Mouse (Mus musculus) B cell, adult 62 days (primary cell): ENCODE results near the gene Gm867. TPM values are rescaled to one million over a fixed set of nuclear protein-coding genes. Genes with fewer than 3 reads are reported as not detected.

ENCODE experiments used
- total RNA-seq: library from RNA; stranded (reverse); gene quantifications from 4 replicates; pipeline ENCODE4 v1.2.4, GENCODE M21; 2023

Gm867 gene
- total RNA-seq: not detected in 4 replicates

DNA sequence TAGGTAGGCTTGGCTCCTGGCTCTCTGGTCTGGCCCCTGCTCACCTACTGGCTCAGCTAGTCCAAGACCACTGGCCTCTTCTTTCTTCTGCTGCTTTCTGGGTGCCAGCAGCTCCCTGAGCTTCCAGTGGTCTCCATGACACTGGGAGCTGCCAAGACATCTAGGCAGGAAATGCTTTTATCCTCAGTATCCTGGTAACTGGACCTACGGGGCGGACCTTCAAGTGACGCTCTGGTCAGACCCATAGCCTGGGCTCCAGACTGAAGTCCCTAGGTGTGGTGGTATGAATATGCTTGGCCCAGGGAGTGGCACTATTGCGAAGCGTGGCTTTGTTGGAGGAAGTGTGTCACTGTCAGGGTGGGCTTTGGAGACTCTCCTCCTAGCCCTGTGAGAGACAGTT is at the start of gene Gm867:
Gm867 (minus strand) TSS at position 153 of the 400 bp plus-strand sequence.

DNA sequence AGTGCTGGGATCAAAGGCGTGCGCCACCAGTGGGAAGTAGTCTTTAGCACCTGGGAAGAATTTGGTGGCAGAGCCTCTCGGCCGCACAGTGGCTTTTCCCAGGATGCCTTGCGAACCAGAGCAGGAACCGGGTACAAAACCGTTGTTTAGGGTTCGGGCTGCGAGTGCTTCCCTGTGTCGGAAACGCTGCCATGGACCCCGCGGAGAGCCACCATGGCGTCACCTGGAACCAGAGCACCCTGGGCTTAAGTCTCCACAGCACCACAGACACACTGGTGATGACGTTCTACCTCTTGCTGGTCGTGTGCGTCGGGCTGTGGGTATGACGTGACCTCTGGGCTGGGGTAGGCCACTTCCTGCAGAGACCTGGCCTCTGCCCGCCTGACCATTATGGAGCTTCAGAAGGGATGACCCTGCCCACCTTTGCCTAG is 13.9 kb upstream of the Gm867 start, which contains the start of gene Gm5134:
Gm5134 (plus strand) TSS at position 134 of the 431 bp plus-strand sequence.

DNA sequence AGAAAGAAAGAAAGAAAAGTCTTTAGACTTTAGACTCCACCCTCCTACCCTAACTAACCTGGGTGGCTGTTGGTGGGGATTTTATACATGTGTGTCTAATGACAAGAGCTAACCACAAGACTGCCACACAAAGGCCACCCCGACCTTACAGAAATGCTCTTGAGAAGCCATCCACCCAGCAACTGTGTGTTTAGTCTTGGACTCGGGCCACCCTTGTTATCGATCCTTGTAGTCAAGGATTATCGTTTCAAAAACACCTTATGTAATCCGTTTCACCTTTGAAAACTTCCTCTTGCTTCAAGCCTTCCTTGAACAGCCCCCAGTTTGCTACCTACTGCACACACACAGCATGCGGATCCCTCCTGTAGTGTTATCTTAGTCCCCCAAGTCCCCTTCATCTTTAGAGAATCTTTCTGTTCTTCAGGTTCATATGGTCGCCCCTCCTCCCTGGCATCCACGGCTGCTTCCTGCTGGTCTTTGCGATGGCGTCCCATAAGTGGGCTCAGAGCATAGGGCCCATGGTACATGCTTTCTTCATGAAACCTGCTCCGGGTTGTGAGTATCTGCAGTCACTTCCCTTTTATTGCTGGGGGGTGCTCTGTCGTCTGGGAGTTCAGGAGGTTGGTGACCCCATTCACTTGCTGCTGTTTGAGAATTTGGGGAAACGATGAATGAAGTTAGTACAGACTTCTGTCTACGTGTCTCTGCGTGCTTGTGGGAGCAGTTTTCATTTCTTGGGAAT is 2.4 kb upstream of the Gm867 start, which contains the start of gene Vpreb3:
Vpreb3 (plus strand) TSS at position 322 of the 742 bp plus-strand sequence.

GRCm38 (mm10) chr10:75935680-75936541 is 4.6 kb downstream of the Gm867 start, which contains the start of gene Mmp11:
Mmp11 (minus strand) TSS chr10:75936496.

DNA sequence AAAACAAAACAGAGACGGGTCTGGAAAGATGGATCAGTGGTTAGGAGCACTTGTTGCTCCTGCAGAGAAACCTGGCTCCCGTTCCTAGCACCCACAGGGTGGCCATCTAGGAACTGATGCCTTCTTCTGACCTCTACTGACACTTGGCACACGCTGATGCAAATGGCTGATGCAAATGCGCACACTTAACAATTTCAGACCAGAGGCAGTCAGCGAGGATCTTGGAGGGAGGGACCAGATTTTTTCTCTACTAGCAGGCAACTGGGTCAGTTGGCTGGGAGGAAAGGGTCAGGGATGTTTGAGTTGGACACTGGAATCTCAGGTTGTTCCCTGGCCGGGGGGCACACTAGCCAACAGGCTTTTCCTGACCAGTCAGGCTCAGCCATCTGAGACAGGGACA is 7.6 kb downstream of the Gm867 start, which contains the start of gene Chchd10:
Chchd10 (plus strand) TSS at position 240 of the 400 bp plus-strand sequence.

GRCm38 (mm10) chr10:75921026-75921725 is 19.3 kb downstream of the Gm867 start, which contains the start of gene Smarcb1:
Smarcb1 (minus strand) TSS chr10:75921617.

DNA sequence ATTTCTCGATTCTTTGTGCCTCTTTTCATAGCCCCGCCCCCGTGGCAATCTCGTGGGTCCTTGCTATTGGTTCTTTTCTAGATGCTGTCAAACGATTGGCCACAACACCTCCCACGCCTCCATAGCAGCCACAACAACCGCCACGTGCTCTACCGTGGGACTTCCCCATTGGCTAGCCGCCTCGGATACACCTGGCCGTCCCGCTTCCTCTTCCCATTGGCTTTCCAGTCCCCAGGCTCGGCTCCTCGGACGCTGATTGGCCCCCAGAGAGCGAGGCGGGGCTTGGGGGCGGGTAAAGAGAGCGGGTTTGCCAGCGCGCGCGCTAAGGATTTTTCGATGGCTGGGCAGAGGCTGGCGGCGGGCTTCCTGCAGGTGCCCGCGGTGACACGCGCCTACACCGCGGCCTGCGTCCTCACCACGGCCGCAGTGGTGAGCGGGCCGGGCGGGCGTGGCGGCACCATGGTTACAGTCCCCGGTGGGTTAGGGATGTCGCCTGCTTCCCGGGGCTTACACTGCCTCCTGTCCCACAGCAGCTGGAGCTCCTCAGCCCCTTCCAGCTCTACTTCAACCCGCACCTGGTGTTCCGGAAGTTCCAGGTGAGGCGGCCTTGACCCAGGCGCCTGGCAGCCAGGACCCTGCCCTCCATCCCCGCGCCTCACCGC is 47.3 kb downstream of the Gm867 start, which contains the start of gene Derl3:
Derl3 (plus strand) TSS at position 325 of the 662 bp plus-strand sequence.

Other genes starting within 250 kb of the Gm867 start
- gene Cabin1, start 176.3 kb downstream of the Gm867 start, total RNA-seq: 96.5 to 105 TPM (median 99.5 TPM) in 4 replicates
- 24.1 to 35.9 TPM (median 29.8 TPM) in 4 replicates for gene Ddt, start 167.3 kb downstream of the Gm867 start, total RNA-seq
- gene Gm20441, start 159.7 kb downstream of the Gm867 start, total RNA-seq: not detected in 4 replicates
- gene Gstt3, start 159.3 kb downstream of the Gm867 start, total RNA-seq: 7.6 to 9.1 TPM (median 8.3 TPM) in 4 replicates
- gene Gstt1, start 142.1 kb downstream of the Gm867 start, total RNA-seq: not detected in 4 replicates
- not detected in 4 replicates for gene Gstt4, start 118.1 kb downstream of the Gm867 start, total RNA-seq
- gene Gstt2, start 103.2 kb downstream of the Gm867 start, total RNA-seq: 37.4 to 45.9 TPM (median 42.4 TPM) in 4 replicates
- gene Mif, start 80.4 kb downstream of the Gm867 start, total RNA-seq: 235 to 250 TPM (median 243 TPM) in 4 replicates
- 10.3 to 12.6 TPM (median 11.2 TPM) in 4 replicates for gene Derl3, start 47.3 kb downstream of the Gm867 start, total RNA-seq
- gene Smarcb1, start 19.1 kb downstream of the Gm867 start, total RNA-seq: 71.6 to 74.7 TPM (median 73.8 TPM) in 4 replicates
- gene Chchd10, start 7.5 kb downstream of the Gm867 start, total RNA-seq: 126 to 146 TPM (median 143 TPM) in 4 replicates
- gene Mmp11, start 4.2 kb downstream of the Gm867 start, total RNA-seq: 3.4 to 9.4 TPM (median 4.8 TPM) in 4 replicates
- gene Vpreb3, start 2.4 kb upstream of the Gm867 start, total RNA-seq: 104 to 112 TPM (median 109 TPM) in 4 replicates
- gene Gm5134, start 13.8 kb upstream of the Gm867 start, total RNA-seq: 0.85 to 1.8 TPM (median 0.99 TPM) in 4 replicates
- gene Zfp280b, start 92.0 kb upstream of the Gm867 start, total RNA-seq: 12.2 to 17.8 TPM (median 14.5 TPM) in 4 replicates
- 0.18 TPM in 1 of 4 replicates, not detected in the others for gene Slc5a4b, start 170.3 kb upstream of the Gm867 start, total RNA-seq
- not detected in 4 replicates for gene Slc5a4a, start 206.8 kb upstream of the Gm867 start, total RNA-seq